Mouse (Mus musculus): ENCODE results near the gene Ubr4.

Gene Ubr4

GRCm38 (mm10) chr4:139532081-139532480, 179.7 kb downstream of the Ubr4 start:
- in situ Hi-C loops (cut with MboI, MseI): no loop called here

GRCm38 (mm10) chr4:139535127-139535695, 182.8 kb downstream of the Ubr4 start:
- in situ Hi-C loops (cut with MboI, MseI): no loop called here

GRCm38 (mm10) chr4:139535719-139536118, 183.3 kb downstream of the Ubr4 start:
- in situ Hi-C loops (cut with MboI, MseI): no loop called here

- in situ Hi-C loops (cut with MboI, MseI): no loop called here
Measured at GRCm38 (mm10) chr4:139536706-139537105, 184.3 kb downstream of the Ubr4 start.

Data from T-helper 17 cell (primary cell).